Mouse (Mus musculus): Measurements from ENCODE around the gene Rnf20.
"Not testable (repeated sequence)": the region's sequence is repeated elsewhere in the genome, so short reads cannot be mapped to it uniquely, and the experiment has no call there.

Rnf20 gene

GRCm38 (mm10) chr4:49631319-49632138 is at the start of gene Rnf20:
Gene Rnf20 (plus strand): TSS chr4:49632006.
- DNase-seq = peak; percentile 91

- no peak for DNase-seq
These were observed 47.6 kb upstream of the Rnf20 start for GRCm38 (mm10) chr4:49583965-49584831.

GRCm38 (mm10) chr4:49585524-49586101 is 46.2 kb upstream of the Rnf20 start:
- DNase-seq = no peak

GRCm38 (mm10) chr4:49586811-49587210 is 45.0 kb upstream of the Rnf20 start:
- no peak for DNase-seq

- no peak for DNase-seq
These were observed 41.7 kb upstream of the Rnf20 start for GRCm38 (mm10) chr4:49590152-49590551.

- no peak for DNase-seq
These were observed 35.0 kb upstream of the Rnf20 start for GRCm38 (mm10) chr4:49596846-49597182.

GRCm38 (mm10) chr4:49597183-49598100 is 34.4 kb upstream of the Rnf20 start, which contains the start of gene Tmem246:
Gene Tmem246 (minus strand): TSS chr4:49597876.
- peak; percentile 73 for DNase-seq

GRCm38 (mm10) chr4:49603161-49603560 is 28.6 kb upstream of the Rnf20 start:
- no peak for DNase-seq

GRCm38 (mm10) chr4:49604016-49604546 is 27.7 kb upstream of the Rnf20 start:
- DNase-seq = no peak

GRCm38 (mm10) chr4:49604616-49605015 is 27.2 kb upstream of the Rnf20 start:
- no peak for DNase-seq

- DNase-seq = no peak
These were observed 26.3 kb upstream of the Rnf20 start for GRCm38 (mm10) chr4:49605459-49605858.

GRCm38 (mm10) chr4:49616924-49617323 is 14.9 kb upstream of the Rnf20 start:
- no peak for DNase-seq

- not testable (repeated sequence) for DNase-seq
These were observed 11.9 kb upstream of the Rnf20 start for GRCm38 (mm10) chr4:49619861-49620260.

GRCm38 (mm10) chr4:49622272-49622671 is 9.5 kb upstream of the Rnf20 start:
- DNase-seq = no peak

GRCm38 (mm10) chr4:49623916-49624315 is 7.9 kb upstream of the Rnf20 start:
- no peak for DNase-seq

GRCm38 (mm10) chr4:49624969-49625368 is 6.8 kb upstream of the Rnf20 start:
- not testable (repeated sequence) for DNase-seq

GRCm38 (mm10) chr4:49626973-49627372 is 4.8 kb upstream of the Rnf20 start:
- peak; percentile 87 for DNase-seq

GRCm38 (mm10) chr4:49628941-49629340 is 2.9 kb upstream of the Rnf20 start:
- no peak for DNase-seq

GRCm38 (mm10) chr4:49632139-49632481 is 304 bp downstream of the Rnf20 start:
- DNase-seq = no peak

GRCm38 (mm10) chr4:49637821-49638220 is 6.0 kb downstream of the Rnf20 start:
- peak; percentile 16 for DNase-seq

GRCm38 (mm10) chr4:49639913-49640312 is 8.1 kb downstream of the Rnf20 start:
- no peak for DNase-seq

GRCm38 (mm10) chr4:49659421-49659820 is 27.6 kb downstream of the Rnf20 start:
- DNase-seq = no peak

Data from right cerebral cortex, postnatal 4 days (tissue).